Mouse (Mus musculus) testis, postnatal 14 days (tissue): ENCODE results near the gene Sipa1l1.

Experiments used
- DNase-seq: peaks from one replicate; pipeline ENCODE4 v3.0.0; 2021; ENCODE audit warnings: low spot score

Sipa1l1 gene

GRCm38 (mm10) chr12:82209753-82210152, 40.6 kb downstream of the Sipa1l1 start:
- DNase-seq: no peak

DNA sequence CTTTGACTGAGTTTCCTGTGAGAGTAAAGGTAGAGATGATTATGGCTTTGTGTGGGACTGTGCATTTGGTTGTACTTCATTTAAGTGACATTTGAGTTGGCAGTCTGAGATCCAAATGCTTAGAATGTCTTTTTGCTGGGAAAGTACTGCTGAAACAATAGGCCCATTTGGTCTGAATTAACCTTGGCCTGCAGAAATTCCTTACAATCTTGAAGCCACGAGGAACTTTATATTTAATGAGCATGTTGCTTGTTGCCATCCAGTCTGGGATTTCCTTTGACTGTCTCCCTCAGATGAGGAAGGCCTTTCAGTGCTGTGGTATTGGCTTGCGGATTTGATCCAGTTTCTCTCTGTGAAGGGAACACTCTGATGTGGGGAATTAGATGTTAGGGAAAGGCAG, 43.9 kb downstream of the Sipa1l1 start:
- no peak for DNase-seq

DNA sequence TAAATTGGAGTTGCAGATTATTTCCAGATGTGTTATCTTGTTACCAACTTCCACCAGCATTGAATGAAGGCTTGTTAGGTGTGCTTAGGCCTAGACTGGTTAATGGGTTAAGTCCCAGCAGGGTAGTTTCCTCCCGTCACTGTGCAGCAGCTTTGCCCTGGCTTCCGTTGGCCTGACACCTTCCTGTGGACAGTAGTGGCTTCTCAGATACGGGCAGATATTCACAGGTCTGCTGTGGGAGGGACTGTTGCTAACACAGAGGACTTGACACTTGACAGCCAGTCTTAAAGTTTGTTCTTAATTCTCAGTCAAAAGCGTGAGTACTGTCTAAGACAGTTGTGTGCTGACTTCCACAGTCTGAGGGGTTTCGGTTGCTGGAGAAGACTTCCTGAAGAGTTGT, 45.8 kb downstream of the Sipa1l1 start:
- no peak for DNase-seq

GRCm38 (mm10) chr12:82216801-82217553, 47.9 kb downstream of the Sipa1l1 start:
- no peak for DNase-seq

- no peak for DNase-seq
Observed at GRCm38 (mm10) chr12:82218201-82218600, 49.1 kb downstream of the Sipa1l1 start.

DNA sequence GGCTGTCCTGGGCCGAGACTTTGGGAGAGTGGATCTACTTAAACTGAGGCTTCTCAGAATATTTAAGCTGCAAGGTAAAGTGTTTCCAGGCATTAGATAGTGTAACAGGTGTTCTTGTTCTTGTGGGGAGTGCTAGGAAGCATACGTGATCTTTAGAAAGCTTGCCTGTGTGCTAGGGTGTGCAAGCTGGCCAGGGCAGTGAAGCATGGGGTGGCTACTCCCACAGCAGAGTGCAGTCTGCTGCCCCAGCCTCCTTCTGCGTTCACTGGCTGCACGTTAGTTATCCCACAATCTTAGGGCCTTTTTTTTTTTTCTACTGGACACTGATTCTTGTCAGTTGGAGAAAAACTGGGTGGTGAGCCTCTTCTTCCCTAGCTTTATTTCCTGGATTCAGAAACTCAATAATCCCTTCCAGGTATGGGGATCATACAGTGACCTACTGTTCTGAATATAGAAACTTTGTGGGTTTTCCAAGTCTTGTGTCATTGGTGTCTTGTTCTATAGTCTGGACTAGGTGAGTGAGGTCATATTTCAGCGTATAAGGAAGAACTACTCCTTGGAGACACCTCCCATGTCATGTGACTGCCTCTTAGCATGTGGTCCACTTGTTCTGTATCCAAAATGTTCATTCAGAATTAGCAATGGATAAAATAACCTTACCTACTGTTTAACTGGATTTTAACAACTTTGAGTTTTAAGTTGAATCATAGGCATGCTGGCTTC, 51.4 kb downstream of the Sipa1l1 start:
- DNase-seq: no peak

DNA sequence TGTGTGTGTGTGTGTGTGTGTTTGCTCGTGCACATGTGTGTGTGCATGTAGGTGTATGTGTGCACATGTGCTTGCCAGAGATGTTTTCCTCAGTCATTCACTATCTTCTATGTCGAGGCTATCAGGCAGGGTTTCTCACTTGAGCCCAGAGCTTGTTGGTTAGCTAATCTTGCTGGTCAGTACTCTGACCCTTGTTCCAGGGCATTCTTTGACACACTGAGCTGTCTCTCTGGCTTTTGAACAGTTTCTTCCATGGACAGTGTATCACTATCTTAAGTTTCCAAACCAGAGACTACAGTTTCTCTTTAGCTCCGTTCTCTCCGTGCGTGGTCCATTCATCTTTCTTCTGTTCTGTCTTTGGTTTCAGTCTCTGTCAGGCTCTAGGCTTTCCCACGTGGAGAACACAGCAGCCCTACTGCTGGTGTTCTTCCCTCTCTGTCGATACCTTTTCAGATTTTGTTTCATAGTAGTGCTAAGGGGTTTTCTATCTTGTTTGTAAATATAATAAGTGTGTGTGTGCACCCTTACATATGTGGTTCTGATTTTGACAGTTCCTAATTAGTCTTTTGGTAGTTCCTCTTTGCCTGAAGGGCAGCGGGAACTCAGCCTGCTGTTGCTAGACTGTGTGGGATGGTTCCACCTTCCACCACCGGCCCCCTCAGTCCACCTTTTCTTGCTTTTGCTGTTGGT, 54.2 kb downstream of the Sipa1l1 start:
- no peak for DNase-seq

GRCm38 (mm10) chr12:82224848-82225247, 55.7 kb downstream of the Sipa1l1 start:
- no peak for DNase-seq

GRCm38 (mm10) chr12:82225278-82225677, 56.2 kb downstream of the Sipa1l1 start:
- no peak for DNase-seq

- no peak for DNase-seq
Observed at GRCm38 (mm10) chr12:82225751-82226228, 56.7 kb downstream of the Sipa1l1 start.

DNA sequence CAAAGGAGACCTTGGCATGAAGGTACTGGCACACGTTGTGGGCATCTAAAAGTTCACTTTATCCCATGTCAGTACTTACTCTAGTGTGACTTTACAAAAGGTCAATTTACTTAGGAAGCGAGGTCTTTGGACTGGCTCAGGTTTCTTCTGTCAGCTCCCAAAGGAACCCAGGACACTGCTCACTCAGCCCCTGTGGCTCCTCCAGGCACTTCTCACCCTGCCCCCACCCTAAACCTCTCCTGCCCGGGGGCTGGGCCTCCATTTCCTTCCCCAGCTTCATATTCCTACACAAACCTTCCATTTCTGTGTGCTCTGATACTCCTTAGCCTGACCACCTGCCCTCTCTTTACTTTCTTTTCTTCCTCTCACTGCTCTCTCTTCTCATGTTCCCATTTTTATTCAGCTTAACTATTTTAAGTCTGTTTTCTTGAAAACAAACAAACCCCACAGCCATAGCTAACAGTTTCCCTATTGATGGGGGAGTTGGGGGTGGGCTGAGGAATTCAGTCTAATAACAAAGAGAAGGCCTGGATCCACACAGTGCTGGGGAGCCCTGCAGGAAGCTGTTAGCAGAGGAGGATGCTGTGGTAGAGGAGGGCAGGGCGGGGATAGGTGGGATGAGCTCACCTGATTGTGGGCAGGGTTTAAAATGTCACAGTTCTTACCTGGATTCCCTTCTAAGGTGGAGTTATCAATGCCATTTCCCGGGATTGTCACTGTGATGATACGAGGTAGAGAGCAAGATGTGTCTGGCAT, 57.4 kb downstream of the Sipa1l1 start:
- DNase-seq: no peak

DNA sequence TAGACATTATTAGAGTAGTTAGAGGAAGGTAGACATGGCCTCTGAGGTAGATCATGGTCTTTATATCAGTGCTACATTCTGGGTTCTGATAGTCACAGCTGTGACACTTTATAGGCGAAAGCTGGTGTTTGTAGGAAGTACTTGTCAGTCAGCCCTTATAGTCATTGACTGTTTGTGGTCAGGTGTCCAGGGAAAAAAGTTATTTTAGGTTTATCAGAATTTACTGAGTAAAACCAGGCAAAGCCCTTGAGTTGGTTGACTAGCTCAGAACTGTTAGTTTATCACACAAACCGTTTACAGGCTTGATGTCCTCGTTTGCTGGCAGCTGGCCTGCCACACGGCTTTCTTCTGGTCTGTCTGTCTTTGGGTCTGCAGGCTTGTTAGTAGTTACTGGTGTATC, 61.0 kb downstream of the Sipa1l1 start:
- DNase-seq: no peak

DNA sequence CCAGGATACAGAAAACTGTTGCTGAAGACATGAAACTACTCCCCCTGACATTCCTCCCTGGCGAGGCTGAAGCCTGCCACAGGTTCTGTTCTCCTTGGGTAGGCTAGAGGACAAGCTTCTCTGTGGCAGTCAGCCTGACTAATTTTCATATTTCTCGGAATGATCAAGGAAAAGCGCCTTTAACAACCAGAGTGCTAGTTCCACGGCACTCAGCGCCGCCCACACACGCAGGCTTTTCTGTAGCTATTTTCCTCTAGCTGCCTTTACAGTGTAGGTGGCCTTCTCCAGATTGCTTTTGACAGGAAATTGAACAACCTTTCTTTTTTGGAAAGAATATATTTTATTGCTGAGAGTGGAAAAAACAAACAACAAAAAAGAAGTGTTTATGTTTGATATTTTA, 62.1 kb downstream of the Sipa1l1 start:
- DNase-seq: no peak

DNA sequence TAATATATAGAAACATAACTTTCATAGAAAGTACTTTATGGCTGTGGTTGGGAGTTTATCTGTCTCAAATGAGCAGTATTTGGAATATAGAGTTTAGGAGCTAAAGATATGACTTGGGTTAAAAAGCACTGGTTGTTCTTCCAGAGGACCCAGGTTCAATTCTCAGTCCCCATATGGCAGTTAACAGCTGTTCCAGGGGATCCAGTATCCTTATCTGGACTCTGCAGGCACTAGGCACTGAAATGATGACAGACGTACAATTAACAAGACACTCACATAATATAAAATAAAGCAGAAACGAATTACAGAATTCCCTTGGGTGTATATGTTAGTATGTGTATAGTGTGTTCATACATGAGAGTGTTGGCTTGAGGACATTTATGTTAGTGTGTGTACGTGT, 64.1 kb downstream of the Sipa1l1 start:
- no peak for DNase-seq

- no peak for DNase-seq
Observed at GRCm38 (mm10) chr12:82234463-82235223, 65.5 kb downstream of the Sipa1l1 start.

GRCm38 (mm10) chr12:82237095-82237494, 68.0 kb downstream of the Sipa1l1 start:
- DNase-seq: no peak

- DNase-seq: no peak
Observed at GRCm38 (mm10) chr12:82237946-82238345, 68.8 kb downstream of the Sipa1l1 start.

GRCm38 (mm10) chr12:82240674-82241073, 71.6 kb downstream of the Sipa1l1 start:
- DNase-seq: no peak

- no peak for DNase-seq
Observed at GRCm38 (mm10) chr12:82245219-82245618, 76.1 kb downstream of the Sipa1l1 start.

DNA sequence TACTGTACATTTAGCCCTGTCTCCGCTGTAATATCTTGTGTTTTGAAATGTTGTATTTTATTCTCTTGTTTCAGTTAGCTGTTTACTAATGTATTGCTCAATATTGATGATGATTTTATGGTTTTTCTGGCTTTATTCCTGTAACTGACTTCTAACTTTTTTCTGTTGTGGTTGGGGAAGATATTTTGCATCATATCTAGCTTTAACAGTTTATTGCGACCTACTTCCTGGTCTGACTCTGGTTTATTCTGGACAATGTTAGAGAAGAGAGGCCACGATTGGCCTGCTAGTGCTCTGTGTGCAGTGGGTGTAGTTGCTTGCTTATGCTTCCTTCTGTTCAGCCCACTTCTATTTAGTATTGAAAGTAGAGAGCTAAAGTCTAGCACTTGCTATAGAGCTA, 77.3 kb downstream of the Sipa1l1 start:
- DNase-seq: no peak
